Mouse (Mus musculus): ENCODE data around the gene Tectb. TPM values are rescaled to one million over a fixed set of nuclear protein-coding genes. Genes with fewer than 3 reads are reported as not detected.

Gene Tectb
- polyA plus RNA-seq, 1 experiment: not detected

GRCm38 (mm10) chr19:55239766-55240426, 59.4 kb downstream of the Tectb start:
- no peak overlapping the region for H3K27ac ChIP-seq (replicated peaks; ENCODE audit: low read depth, low read length)
- H3K4me1 ChIP-seq (ENCODE audit: control insufficient read depth, insufficient read depth, insufficient read length, low read length): no peaks in the 10 kb centered on the region
- H3K4me3 ChIP-seq (ENCODE audit: insufficient read depth, low read depth, low read length): no peak overlapping the region

GRCm38 (mm10) chr19:55241186-55241645, 60.7 kb downstream of the Tectb start, which contains the start of gene Gucy2g:
Gucy2g (minus strand) TSS chr19:55241236.
- Histone ChIP-seq H3K4me1 (ENCODE audit: control insufficient read depth, insufficient read depth, insufficient read length, low read length) (no peaks in the 10 kb centered on the region), H3K27ac (replicated peaks; ENCODE audit: low read depth, low read length) (no peak within 1 kb of the TSS), H3K4me3 (ENCODE audit: insufficient read depth, low read depth, low read length) (no peak within 1 kb of the TSS)

GRCm38 (mm10) chr19:55244791-55245231, 64.3 kb downstream of the Tectb start:
- Histone ChIP-seq H3K4me1 (ENCODE audit: control insufficient read depth, insufficient read depth, insufficient read length, low read length) (no peaks in the 10 kb centered on the region), H3K4me3 (ENCODE audit: insufficient read depth, low read depth, low read length) (no peak overlapping the region), H3K27ac (replicated peaks; ENCODE audit: low read depth, low read length) (peak overlapping the region; percentile 81)

Other genes starting within 250 kb of the Tectb start
- 110 and 122 TPM in 2 replicates for gene Gpam, start 53.5 kb upstream of the Tectb start, polyA plus RNA-seq (2012; ENCODE audit: insufficient read depth, insufficient read length, missing spikeins)
- not detected in 2 replicates for gene Gucy2g, start 60.5 kb downstream of the Tectb start, polyA plus RNA-seq (2012; ENCODE audit: insufficient read depth, insufficient read length, missing spikeins)
- gene Acsl5, start 71.2 kb downstream of the Tectb start, polyA plus RNA-seq (2012; ENCODE audit: insufficient read depth, insufficient read length, missing spikeins): 279 and 449 TPM in 2 replicates
- 25.1 and 27.5 TPM in 2 replicates for gene Zdhhc6, start 135.3 kb downstream of the Tectb start, polyA plus RNA-seq (2012; ENCODE audit: insufficient read depth, insufficient read length, missing spikeins)
- 14.5 and 17.8 TPM in 2 replicates for gene Vti1a, start 135.6 kb downstream of the Tectb start, polyA plus RNA-seq (2012; ENCODE audit: insufficient read depth, insufficient read length, missing spikeins)